Mouse (Mus musculus): ENCODE measurements around the gene March4. TPM values are rescaled to one million over a fixed set of nuclear protein-coding genes. Genes with fewer than 3 reads are reported as not detected.

Gene March4
- total and polyA plus RNA-seq, 2 experiments, result not detected

- Histone ChIP-seq H3K4me3 (ENCODE audit: insufficient read depth, low read depth, low read length) (no peak overlapping the region), H3K27me3 (ENCODE audit: control insufficient read depth, insufficient read depth, low read length) (no peaks in the 10 kb centered on the region), H3K79me2 (ENCODE audit: control insufficient read depth, insufficient read depth, low read length) (no peaks in the 10 kb centered on the region), H3K4me1 (ENCODE audit: control insufficient read depth, insufficient read depth, low read length) (no peaks in the 10 kb centered on the region), H3K27ac (replicated peaks; ENCODE audit: insufficient read depth, low read depth, low read length) (no peak overlapping the region), H3K36me3 (ENCODE audit: control insufficient read depth, insufficient read depth, low read length) (peaks cover 2% of the 10 kb centered on the region), H3K9ac (ENCODE audit: low read depth, low read length) (no peak overlapping the region)
- no peak for TF ChIP-seq POLR2A (IDR thresholded peaks at IDR 0.05; ENCODE audit: extremely low read depth, insufficient read depth, low read length)
- 82% methylated on average over 4 of the region's 4 CpGs for WGBS
- no peak for DNase-seq (ENCODE audit: extremely low read depth, low read depth, low spot score)
Measured at GRCm38 (mm10) chr1:72378151-72378550, 158.6 kb downstream of the March4 start.

Other genes starting within 250 kb of the March4 start
- 18.7 and 23.5 TPM in 2 replicates for gene Xrcc5, start 229.5 kb downstream of the March4 start, total RNA-seq (2014; rRNA removed)
- 3.2 and 3.3 TPM in 2 replicates for gene Xrcc5, start 229.5 kb downstream of the March4 start, polyA plus RNA-seq (2012; rRNA removed)
- gene Smarcal1, start 46.3 kb upstream of the March4 start, total RNA-seq (2014; rRNA removed), result 8.3 and 10.9 TPM in 2 replicates
- 10.5 and 13.9 TPM in 2 replicates for gene Smarcal1, start 46.3 kb upstream of the March4 start, polyA plus RNA-seq (2012; rRNA removed)
- not detected in 2 replicates for gene Ankar, start 163.6 kb upstream of the March4 start, total RNA-seq (2014; rRNA removed)
- gene Ankar, start 163.6 kb upstream of the March4 start, polyA plus RNA-seq (2012; rRNA removed), result not detected in 2 replicates
- 394 and 426 TPM in 2 replicates for gene Rpl37a, start 174.4 kb upstream of the March4 start, total RNA-seq (2014; rRNA removed)
- gene Rpl37a, start 174.4 kb upstream of the March4 start, polyA plus RNA-seq (2012; rRNA removed), result 216 and 237 TPM in 2 replicates